Mouse (Mus musculus) embryonic stem cell, embryonic (primary cell): ENCODE data around the gene Sgms2.

Experiments used
- CTCF ChIA-PET, 4 experiments: fragments of 300-600 bp in 2 of 4; fragments of 350-600 bp in 2 of 4; sonication (Branson Sonifier 250); formaldehyde crosslinking; loops; one replicate each; lab custom pipeline; 2022; ENCODE audit warnings: inconsistent platforms in 2 of 4; lab: Charles Lee
- POLR2A ChIA-PET, 4 experiments: fragments of 300-600 bp in 2 of 4; fragments of 350-600 bp in 2 of 4; sonication (Branson Sonifier 250); formaldehyde crosslinking; loops; one replicate each; lab custom pipeline; 2022; ENCODE audit warnings: antibody characterized with exemption in 4 of 4, inconsistent platforms in 1 of 4; lab: Charles Lee

The Sgms2 gene

GRCm38 (mm10) chr3:131469636-131470035 is 21.6 kb downstream of the Sgms2 start:
- POLR2A ChIA-PET: interaction anchor here in 1 of 4 experiments (1.0 to 3.8 kb wide), 5 partner anchors 20 to 150 kb away, joined by 3 to 14 read pairs (median 4); no protein-coding TSS in a partner anchor

GRCm38 (mm10) chr3:131466371-131466770 is 24.8 kb downstream of the Sgms2 start:
- ChIA-PET POLR2A (interaction anchor here in 1 of 4 experiments (1.1 to 1.4 kb wide), 2 partner anchors 17 to 102 kb away, joined by 3 to 5 read pairs; no protein-coding TSS in a partner anchor), CTCF (interaction anchor here in 1 of 4 experiments (1.1 kb wide), 1 partner anchor 14 kb away, joined by 3 read pairs; no protein-coding TSS in a partner anchor)

More at GRCm38 (mm10) chr3:131469636-131470035, 21.6 kb downstream of the Sgms2 start:
- CTCF ChIA-PET: interaction anchor here (0.7 to 1.3 kb wide), 7 partner anchors 11 to 121 kb away, joined by 3 to 5 read pairs (median 3); no protein-coding TSS in a partner anchor

- ChIA-PET POLR2A (interaction anchor here in 1 of 4 experiments (1.1 to 1.4 kb wide), 2 partner anchors 18 to 101 kb away, joined by 3 to 5 read pairs; no protein-coding TSS in a partner anchor), CTCF (interaction anchor here in 1 of 4 experiments (0.5 kb wide), 1 partner anchor 247 kb away, joined by 4 read pairs; no protein-coding TSS in a partner anchor)
These were observed 25.5 kb downstream of the Sgms2 start for GRCm38 (mm10) chr3:131465536-131466260.

GRCm38 (mm10) chr3:131372996-131373395 is 118.2 kb downstream of the Sgms2 start:
- POLR2A ChIA-PET: interaction anchor here in 1 of 4 experiments (1.1 kb wide), 1 partner anchor 52 kb away, joined by 3 read pairs; no protein-coding TSS in a partner anchor
- CTCF ChIA-PET: interaction anchor here in 1 of 4 experiments (0.9 kb wide), 1 partner anchor 92 kb away, joined by 4 read pairs; no protein-coding TSS in a partner anchor

GRCm38 (mm10) chr3:131368678-131369077 is 122.5 kb downstream of the Sgms2 start:
- ChIA-PET CTCF (interaction anchor here in 1 of 4 experiments (0.5 kb wide), 1 partner anchor 16 kb away, joined by 3 read pairs; no protein-coding TSS in a partner anchor), POLR2A (interaction anchor here in 1 of 4 experiments (0.5 kb wide), 1 partner anchor 162 kb away, joined by 4 read pairs; no protein-coding TSS in a partner anchor)

GRCm38 (mm10) chr3:131367452-131367851 is 123.8 kb downstream of the Sgms2 start:
- ChIA-PET CTCF (interaction anchor here in 1 of 4 experiments (0.5 kb wide), 1 partner anchor 653 kb away, joined by 4 read pairs; no protein-coding TSS in a partner anchor), POLR2A (no interaction called here)

- ChIA-PET CTCF (interaction anchor here in 2 of 4 experiments (0.5 to 2.3 kb wide), 9 partner anchors 15 to 518 kb away, joined by 3 to 7 read pairs (median 4); no protein-coding TSS in a partner anchor), POLR2A (interaction anchor here in 3 of 4 experiments (0.6 to 1.7 kb wide), 11 partner anchors 10 to 636 kb away, joined by 3 to 7 read pairs (median 4); partner anchors contain the start of gene Papss1 (in 1 of the 3))
These were observed 126.4 kb downstream of the Sgms2 start for GRCm38 (mm10) chr3:131364632-131365446.

GRCm38 (mm10) chr3:131364194-131364593 is 127.0 kb downstream of the Sgms2 start:
- ChIA-PET CTCF (interaction anchor here in 2 of 4 experiments (0.5 to 2.3 kb wide), 6 partner anchors 14 to 174 kb away, joined by 3 to 7 read pairs (median 4); no protein-coding TSS in a partner anchor), POLR2A (interaction anchor here in 3 of 4 experiments (0.6 to 1.7 kb wide), 10 partner anchors 10 to 635 kb away, joined by 3 to 7 read pairs (median 4); partner anchors contain the start of gene Papss1 (in 1 of the 3))

- POLR2A ChIA-PET: interaction anchor here in 2 of 4 experiments (1.4 to 1.7 kb wide), 3 partner anchors 9 to 201 kb away, joined by 3 to 7 read pairs (median 4); partner anchors contain the start of gene Papss1 (in 1 of the 2)
- CTCF ChIA-PET: interaction anchor here in 3 of 4 experiments (0.5 to 2.3 kb wide), 5 partner anchors 14 to 117 kb away, joined by 3 to 7 read pairs (median 5); no protein-coding TSS in a partner anchor
These were observed 127.6 kb downstream of the Sgms2 start for GRCm38 (mm10) chr3:131363602-131364001.

- ChIA-PET POLR2A (interaction anchor here in 1 of 4 experiments (0.7 kb wide), 1 partner anchor 158 kb away, joined by 6 read pairs; no protein-coding TSS in a partner anchor), CTCF (interaction anchor here in 3 of 4 experiments (0.6 to 1.1 kb wide), 3 partner anchors 13 to 252 kb away, joined by 3 to 4 read pairs (median 3); partner anchors contain the start of gene Lef1 (in 1 of the 3))
These were observed 129.3 kb downstream of the Sgms2 start for GRCm38 (mm10) chr3:131361960-131362359.

- CTCF ChIA-PET: interaction anchor here in 1 of 4 experiments (0.6 kb wide), 1 partner anchor 10 kb away, joined by 3 read pairs; no protein-coding TSS in a partner anchor
These were observed 132.2 kb downstream of the Sgms2 start for GRCm38 (mm10) chr3:131359011-131359410.

GRCm38 (mm10) chr3:131358205-131358604 is 133.0 kb downstream of the Sgms2 start:
- CTCF ChIA-PET: interaction anchor here in 1 of 4 experiments (0.6 kb wide), 1 partner anchor 1320 kb away, joined by 7 read pairs; no protein-coding TSS in a partner anchor
- POLR2A ChIA-PET: no interaction called here

More at GRCm38 (mm10) chr3:131359011-131359410, 132.2 kb downstream of the Sgms2 start:
- POLR2A ChIA-PET: interaction anchor here in 1 of 4 experiments (0.6 to 0.7 kb wide), 2 partner anchors 126 to 171 kb away, joined by 3 to 5 read pairs; no protein-coding TSS in a partner anchor

GRCm38 (mm10) chr3:131357643-131358042 is 133.6 kb downstream of the Sgms2 start:
- CTCF ChIA-PET: interaction anchor here in 1 of 4 experiments (0.6 kb wide), 1 partner anchor 1320 kb away, joined by 7 read pairs; no protein-coding TSS in a partner anchor
- POLR2A ChIA-PET: no interaction called here

- ChIA-PET CTCF (interaction anchor here in 3 of 4 experiments (0.6 to 1.9 kb wide), 3 partner anchors 8 to 1610 kb away, joined by 4 to 8 read pairs (median 6); no protein-coding TSS in a partner anchor), POLR2A (interaction anchor here in 1 of 4 experiments (0.6 kb wide), 2 partner anchors 163 to 1227 kb away, joined by 3 to 4 read pairs; no protein-coding TSS in a partner anchor)
These were observed 135.2 kb downstream of the Sgms2 start for GRCm38 (mm10) chr3:131356026-131356425.

- POLR2A ChIA-PET: no interaction called here
- CTCF ChIA-PET: interaction anchor here in 1 of 4 experiments (1.0 to 1.1 kb wide), 2 partner anchors 14 to 175 kb away, joined by 3 to 4 read pairs; no protein-coding TSS in a partner anchor
These were observed 140.7 kb downstream of the Sgms2 start for GRCm38 (mm10) chr3:131350539-131350938.

GRCm38 (mm10) chr3:131349013-131349412 is 142.2 kb downstream of the Sgms2 start:
- ChIA-PET CTCF (interaction anchor here (0.6 to 1.9 kb wide), 14 partner anchors 7 to 544 kb away, joined by 3 to 16 read pairs (median 4); no protein-coding TSS in a partner anchor), POLR2A (interaction anchor here in 1 of 4 experiments (1.2 kb wide), 1 partner anchor 15 kb away, joined by 3 read pairs; no protein-coding TSS in a partner anchor)
